Mouse (Mus musculus): ENCODE data around the gene Slc16a7. TPM values are rescaled to one million over a fixed set of nuclear protein-coding genes. Genes with fewer than 3 reads are reported as not detected.

Slc16a7 gene
- polyA plus RNA-seq (2014; fragmentation: Illumina TruSeq; extraction: RNeasy Lipid Tissue Mini Kit (QIAGEN cat#74804); ENCODE audit: low read depth, low replicate concordance) = 15.7 TPM

DNA sequence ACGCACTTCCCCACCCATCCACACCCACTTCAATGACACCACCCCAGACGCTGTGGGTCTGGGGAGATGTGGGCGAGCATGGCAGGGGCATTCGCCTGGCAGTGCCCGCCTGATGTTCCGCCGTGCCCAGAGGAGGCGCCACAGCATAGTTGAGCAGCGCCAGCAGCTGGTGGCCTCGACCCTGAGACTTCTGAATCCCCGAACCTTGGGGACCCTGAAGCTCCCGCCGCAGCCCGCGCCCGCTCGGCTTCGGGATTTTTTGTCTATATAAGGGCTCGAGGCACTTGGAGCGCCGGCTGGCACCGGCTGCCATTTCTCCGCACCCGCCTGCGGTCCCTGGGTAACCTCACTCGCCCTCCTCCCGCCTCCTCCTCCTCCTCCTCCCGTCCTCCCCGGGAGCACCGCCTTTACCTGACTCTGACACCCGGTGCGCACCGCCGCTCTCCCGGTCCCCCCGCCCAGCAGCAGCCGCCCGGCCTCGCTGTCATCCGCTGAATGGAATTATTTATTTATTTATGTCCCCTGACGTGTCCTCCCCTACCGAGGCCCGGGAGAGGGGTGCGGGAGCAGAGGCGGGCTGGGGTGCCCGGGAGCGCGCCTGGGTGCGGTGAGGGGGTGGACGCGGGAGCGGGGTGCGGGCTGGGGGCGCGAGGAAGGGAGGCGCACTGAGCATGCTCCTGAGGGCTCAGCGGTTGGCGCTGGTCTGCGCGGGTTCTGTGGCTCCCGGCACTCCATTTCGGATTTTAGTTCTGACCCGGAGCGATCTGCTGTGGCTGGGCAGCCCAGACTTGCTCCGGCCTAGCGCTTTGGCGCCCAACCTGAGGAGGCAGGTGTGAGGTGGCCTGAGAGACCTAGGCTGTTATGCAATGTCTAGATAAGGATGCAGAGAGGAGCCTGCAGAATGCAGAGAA, at the start of gene Slc16a7:
Gene Slc16a7, minus strand, starts transcription at position 590 of the 911 bp plus-strand sequence.

Data from sigmoid colon, adult 10 weeks (tissue).